Mouse (Mus musculus): ENCODE data around the gene BC024063.
"Not testable (repeated sequence)": the region's sequence is repeated elsewhere in the genome, so short reads cannot be mapped to it uniquely, and the experiment has no call there.

The BC024063 gene

DNA sequence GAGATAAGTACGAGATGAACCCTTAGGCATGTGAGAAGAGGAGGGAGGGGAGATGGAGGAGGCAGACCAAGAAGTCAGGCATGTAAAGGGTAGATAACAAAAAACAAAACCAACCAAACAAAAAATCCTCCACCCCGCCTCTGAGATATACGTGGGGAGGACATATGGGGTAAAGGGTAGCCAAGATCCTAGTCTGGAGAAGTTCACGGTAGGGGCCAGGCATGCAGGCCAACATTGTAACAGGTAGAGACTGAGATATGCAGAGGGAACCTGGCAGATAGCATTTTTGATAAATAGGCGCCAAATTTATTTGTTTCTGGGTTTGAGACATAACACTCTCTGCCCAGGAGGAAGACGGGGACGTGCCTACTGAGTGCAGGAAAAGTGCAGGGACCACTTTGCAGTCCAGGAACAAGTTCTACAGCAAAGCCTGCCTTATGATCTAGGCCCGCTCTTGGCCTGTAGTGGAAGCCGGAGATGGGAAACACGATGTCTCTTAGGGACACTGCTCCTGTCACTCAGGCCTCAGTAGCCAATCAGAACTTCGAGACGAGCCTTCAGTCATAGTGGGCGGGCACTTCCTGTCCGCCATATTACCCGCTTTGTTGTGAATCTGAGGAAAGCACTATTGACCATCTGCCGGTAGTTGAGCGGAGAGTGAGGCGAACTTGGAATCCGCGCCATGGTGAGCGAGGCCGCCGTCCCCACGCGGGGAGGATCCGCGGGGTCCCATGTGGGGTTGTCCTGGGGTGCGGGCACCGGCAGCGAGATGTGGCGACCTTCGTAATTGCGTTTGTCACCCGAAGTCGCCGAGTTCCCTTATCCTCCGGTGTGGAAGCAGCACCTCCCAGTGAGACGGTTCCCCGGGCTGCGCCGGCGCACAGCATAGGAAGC is at the start of gene BC024063:
Gene BC024063, plus strand, starts transcription at position 626 of the 894 bp plus-strand sequence.
- DNase-seq (ENCODE audit: low read depth, low spot score), result peak; percentile 79

DNA sequence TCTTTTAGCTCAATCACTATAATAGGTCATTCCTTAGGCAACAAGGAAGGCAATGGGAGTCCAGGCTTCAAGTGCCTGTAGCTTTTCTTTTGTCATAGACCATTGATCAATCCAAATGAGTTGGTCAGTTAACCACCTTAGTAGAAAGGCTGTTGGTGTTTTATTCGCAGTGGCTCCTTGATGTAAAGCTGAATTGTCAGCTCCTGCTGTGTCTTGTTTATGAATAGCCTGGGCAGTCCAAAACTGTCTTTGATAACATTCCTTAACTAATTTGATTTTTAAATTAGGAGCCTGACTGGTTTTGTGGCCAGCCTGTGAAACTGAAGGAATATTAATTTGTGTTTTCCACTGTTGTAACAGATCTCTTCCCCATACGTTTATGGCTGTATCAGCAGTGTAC is 41.0 kb upstream of the BC024063 start:
- no peak for DNase-seq (ENCODE audit: low read depth, low spot score)

DNA sequence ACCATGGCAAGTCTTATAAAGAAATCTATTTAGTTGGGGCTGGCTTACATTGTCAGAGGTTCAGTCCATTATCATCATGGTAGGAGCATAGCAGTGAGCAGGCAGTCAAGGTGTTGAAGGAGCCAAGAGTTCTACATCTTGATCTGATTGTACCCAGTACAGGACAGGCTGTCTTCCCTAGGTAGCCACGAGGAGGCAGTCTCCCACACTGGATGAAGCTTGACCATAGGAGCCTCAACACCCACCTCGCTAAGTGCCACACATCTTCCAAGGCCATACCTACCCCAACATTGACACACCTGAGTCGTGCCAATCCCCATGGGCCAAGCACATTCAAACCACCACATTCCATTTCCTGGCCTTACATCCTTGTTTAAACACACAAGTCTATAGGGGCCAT is 36.5 kb upstream of the BC024063 start:
- DNase-seq (ENCODE audit: low read depth, low spot score), result no peak

DNA sequence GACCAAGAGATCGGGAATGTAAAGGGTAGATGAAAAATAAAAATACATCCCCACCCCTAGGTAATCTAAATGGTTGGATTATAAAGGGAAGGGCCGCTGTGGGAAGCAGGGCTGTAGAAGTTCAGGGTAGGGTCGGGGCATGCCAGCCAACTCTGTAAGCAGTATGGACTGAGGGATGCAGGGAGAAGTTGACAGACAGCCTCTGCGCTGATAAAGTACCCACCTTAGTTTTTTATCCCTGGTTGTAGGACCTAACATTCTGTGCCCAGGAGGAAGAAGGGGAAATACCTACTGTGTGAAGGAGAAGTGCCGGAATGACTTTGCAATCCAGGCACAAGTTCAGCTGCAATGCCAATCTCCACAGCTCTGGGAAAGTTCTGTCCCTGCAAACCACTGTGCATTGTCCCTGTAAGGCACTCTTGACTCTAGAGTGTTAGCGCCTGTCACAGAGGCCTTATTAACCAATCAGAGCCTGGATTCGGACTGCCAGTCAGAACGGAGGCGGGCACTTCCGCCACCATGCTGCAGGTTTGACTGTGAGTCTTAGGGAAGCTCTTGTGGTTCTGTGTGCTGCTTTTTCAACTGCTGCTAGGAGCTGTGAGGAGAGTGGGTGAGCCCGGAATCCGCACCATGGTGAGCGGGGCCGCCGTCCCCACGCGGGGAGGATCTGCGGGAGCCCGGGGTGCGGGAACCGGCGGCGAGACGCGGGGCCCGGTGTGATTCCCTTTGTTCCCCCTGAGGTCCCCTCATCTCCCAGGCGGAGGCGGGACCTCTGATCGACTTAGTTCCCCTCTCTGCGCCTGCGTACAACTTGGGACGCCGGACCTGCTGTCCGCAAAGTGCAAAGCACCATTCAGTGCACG is 35.3 kb upstream of the BC024063 start, which contains the start of gene Zfp873:
Gene Zfp873, plus strand, starts transcription at position 527 of the 863 bp plus-strand sequence.
- peak; percentile 89 for DNase-seq (ENCODE audit: low read depth, low spot score)

DNA sequence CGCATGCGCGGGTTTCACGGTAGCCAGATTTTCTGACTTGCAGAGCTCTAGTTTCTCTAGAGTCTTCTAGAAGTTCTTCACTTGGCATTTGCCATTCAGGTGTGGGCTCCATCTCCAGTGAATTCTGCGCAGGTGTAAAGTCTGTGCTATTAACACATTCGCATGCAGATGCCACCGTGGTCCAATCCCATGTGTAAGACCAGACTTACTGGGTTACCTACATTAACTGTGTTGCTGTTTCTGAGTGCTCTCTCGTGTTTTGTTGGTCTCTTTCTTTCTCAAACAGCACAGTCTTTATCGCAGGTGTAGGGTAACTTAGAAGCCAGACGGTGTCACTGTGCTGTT is 34.7 kb upstream of the BC024063 start:
- not testable (repeated sequence) for DNase-seq (ENCODE audit: low read depth, low spot score)

DNA sequence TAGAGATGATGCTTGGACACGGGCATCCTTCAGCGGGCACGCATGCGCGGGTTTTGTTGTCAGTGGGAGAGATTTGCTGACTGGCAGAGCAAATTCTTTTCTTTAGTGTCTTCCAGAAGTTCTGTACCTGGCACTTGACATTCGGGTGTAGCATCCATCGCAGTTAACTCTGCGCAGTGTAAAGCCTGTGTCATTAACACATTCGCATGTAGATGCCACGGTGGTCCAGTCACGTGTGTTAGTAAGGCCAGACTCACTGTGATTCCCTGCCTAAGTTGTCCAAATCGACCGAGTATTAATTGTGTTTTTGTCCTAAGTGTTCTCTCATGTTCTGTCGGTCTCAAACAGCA is 444 bp downstream of the BC024063 start:
- not testable (repeated sequence) for DNase-seq (ENCODE audit: low read depth, low spot score)

DNA sequence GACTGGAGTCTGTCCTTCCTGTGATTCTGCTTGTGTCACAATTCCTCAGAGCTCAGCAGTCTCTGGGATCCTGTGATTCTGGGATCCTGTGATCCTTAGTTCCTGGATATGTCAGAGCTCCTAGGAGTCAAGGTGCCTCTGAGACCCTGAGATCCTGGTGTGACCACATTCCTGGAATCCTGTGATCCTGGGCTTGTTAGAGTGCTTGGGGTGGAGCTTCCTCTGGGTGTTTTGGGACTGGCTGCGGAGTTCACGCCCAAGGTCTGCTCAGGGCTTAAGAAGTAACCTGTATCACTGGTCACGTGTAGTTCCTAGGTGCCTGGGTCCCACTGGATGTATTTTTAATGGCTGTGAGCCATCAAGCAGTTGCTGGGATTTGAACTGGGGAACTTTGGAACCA is 34.1 kb downstream of the BC024063 start:
- no peak for DNase-seq (ENCODE audit: low read depth, low spot score)

DNA sequence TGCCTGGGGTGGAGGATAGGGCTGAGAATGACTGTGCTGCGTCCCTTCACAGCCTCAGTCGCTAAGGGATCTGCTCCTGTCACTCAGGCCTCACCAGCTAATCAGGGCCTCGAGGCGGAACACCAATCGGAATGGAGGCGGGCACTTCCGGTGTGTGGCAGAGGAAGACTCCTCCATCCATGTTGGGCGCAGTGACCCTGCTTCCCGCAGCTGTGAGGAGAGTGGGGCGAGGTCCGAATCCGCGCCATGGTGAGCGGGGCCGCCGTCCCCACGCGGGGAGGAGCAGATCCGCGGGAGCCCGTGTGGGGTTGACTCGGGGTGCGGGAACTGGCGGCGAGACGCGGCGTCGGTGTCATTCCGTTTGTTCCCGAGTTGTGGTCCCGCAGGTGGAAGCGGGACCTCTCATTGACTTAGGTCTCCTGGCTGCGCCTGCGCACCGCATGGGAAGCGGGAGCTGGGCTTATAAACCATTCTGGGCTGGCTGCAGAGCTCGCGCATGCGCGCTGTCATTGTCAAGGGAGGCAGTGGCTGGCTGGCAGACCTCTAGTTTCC is 44.8 kb downstream of the BC024063 start, which contains the start of gene AU041133:
Gene AU041133, plus strand, starts transcription at position 164 of the 552 bp plus-strand sequence.
- peak; percentile 88 for DNase-seq (ENCODE audit: low read depth, low spot score)

DNA sequence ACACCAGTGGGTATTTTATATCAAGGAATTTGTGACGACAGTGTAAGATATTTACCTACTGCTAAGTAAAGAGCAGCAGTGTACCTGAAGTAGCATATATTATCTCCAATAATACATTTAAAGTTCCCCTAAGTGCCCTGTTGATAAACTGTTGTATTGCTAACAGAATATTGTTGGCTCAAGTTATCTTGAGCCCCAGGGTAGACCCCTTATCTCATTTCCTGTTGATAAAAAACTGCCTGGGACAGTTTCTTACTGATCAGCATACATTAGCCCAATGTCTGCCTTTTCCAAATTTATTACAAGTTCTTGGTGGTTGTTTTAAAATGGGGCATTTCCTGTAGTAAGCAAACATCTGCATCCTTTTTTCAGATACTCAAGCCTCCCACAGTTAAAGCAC is 62.1 kb downstream of the BC024063 start:
- no peak for DNase-seq (ENCODE audit: low read depth, low spot score)

DNA sequence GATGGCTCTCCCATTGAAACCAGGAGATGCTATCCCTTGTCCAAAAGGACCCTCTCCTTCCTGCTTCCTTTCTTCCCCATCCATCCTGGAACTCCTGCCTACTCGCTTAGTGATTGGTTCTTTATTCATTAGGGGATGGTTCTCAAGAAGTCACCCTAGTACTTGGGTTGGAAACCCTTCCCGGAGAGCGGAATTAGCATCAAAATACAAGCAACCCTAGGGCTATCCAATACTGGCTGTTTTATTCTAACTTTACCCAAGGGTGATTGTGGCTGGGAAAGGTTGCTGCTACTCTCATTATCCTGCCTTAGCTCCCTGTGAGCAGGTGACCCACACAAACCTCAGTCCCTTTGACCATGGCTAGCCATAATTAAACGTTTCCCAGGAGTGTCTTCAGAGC is 64.4 kb downstream of the BC024063 start:
- DNase-seq (ENCODE audit: low read depth, low spot score), result no peak

Data from retina, postnatal 7 days (tissue).